Mouse (Mus musculus) kidney, postnatal 4 days (tissue): ENCODE data around the gene 4632433K11Rik.
"Not testable (repeated sequence)": the region's sequence is repeated elsewhere in the genome, so short reads cannot be mapped to it uniquely, and the experiment has no call there.

ENCODE experiments used
- DNase-seq, 2 experiments: peaks; one replicate each; pipeline ENCODE4 v3.0.0; 2021; ENCODE audit warnings: mixed read lengths in 2 of 2

The 4632433K11Rik gene

GRCm38 (mm10) chr7:5057381-5057780 lies 23.5 kb downstream of the 4632433K11Rik start:
- DNase-seq, result no peak

- DNase-seq, result peak; percentile 26 to 45
These were observed 23.9 kb downstream of the 4632433K11Rik start for GRCm38 (mm10) chr7:5057804-5058203.

- no peak for DNase-seq
These were observed 24.7 kb downstream of the 4632433K11Rik start for GRCm38 (mm10) chr7:5058631-5059030.

- no peak for DNase-seq
These were observed 25.5 kb downstream of the 4632433K11Rik start for GRCm38 (mm10) chr7:5059421-5059820.

- DNase-seq, result peak; percentile 88 to 93
These were observed 26.4 kb downstream of the 4632433K11Rik start for GRCm38 (mm10) chr7:5060239-5060731.

GRCm38 (mm10) chr7:5060944-5061773 lies 27.2 kb downstream of the 4632433K11Rik start:
- DNase-seq, result peak; percentile 99

- DNase-seq, result peak; percentile 98
These were observed 27.9 kb downstream of the 4632433K11Rik start, which contains the start of gene U2af2 for GRCm38 (mm10) chr7:5061774-5062359. Gene U2af2, plus strand, starts transcription at chr7:5062143.

GRCm38 (mm10) chr7:5062360-5063001 lies 28.6 kb downstream of the 4632433K11Rik start:
- peak; percentile 73 to 85 for DNase-seq

- DNase-seq, result no peak
These were observed 31.0 kb downstream of the 4632433K11Rik start for GRCm38 (mm10) chr7:5064886-5065285.

GRCm38 (mm10) chr7:5073586-5073985 lies 39.7 kb downstream of the 4632433K11Rik start:
- no peak for DNase-seq

GRCm38 (mm10) chr7:5074984-5075383 lies 41.1 kb downstream of the 4632433K11Rik start:
- no peak for DNase-seq

GRCm38 (mm10) chr7:5076931-5077330 lies 43.0 kb downstream of the 4632433K11Rik start:
- DNase-seq, result no peak

- DNase-seq, result not testable (repeated sequence)
These were observed 45.6 kb downstream of the 4632433K11Rik start for GRCm38 (mm10) chr7:5079365-5080009.

- peak; percentile 98 for DNase-seq
These were observed 46.3 kb downstream of the 4632433K11Rik start, which contains the start of gene Epn1 for GRCm38 (mm10) chr7:5080010-5080751. Gene Epn1, plus strand, starts transcription at chr7:5080235.

GRCm38 (mm10) chr7:5080815-5081214 lies 46.9 kb downstream of the 4632433K11Rik start:
- DNase-seq, result peak in 1 of 2 experiments; percentile 19

- DNase-seq, result no peak
These were observed 47.3 kb downstream of the 4632433K11Rik start for GRCm38 (mm10) chr7:5081241-5081640.

- no peak for DNase-seq
These were observed 48.0 kb downstream of the 4632433K11Rik start for GRCm38 (mm10) chr7:5081939-5082338.

- DNase-seq, result no peak
These were observed 49.6 kb downstream of the 4632433K11Rik start for GRCm38 (mm10) chr7:5083325-5084105.
